Mouse (Mus musculus) lung, postnatal 4 days (tissue): ENCODE results near the gene Eid2.
A peak's percentile ranks its signal among the peaks of the same experiment; 100 is the strongest.
"Not testable (repeated sequence)": the region's sequence is repeated elsewhere in the genome, so short reads cannot be mapped to it uniquely, and the experiment has no call there.

Source experiments
- DNase-seq, 2 experiments: peaks; one replicate each; pipeline ENCODE4 v3.0.0; 2021

Gene Eid2

GRCm38 (mm10) chr7:28267129-28268041 lies at the start of gene Eid2:
Gene Eid2 (plus strand): TSS chr7:28267881.
- peak; percentile 84 to 89 for DNase-seq

GRCm38 (mm10) chr7:28218951-28219740 lies 48.5 kb upstream of the Eid2 start:
- not testable (repeated sequence) for DNase-seq

GRCm38 (mm10) chr7:28226836-28227235 lies 40.8 kb upstream of the Eid2 start:
- not testable (repeated sequence) for DNase-seq

- DNase-seq = not testable (repeated sequence)
These were observed 40.3 kb upstream of the Eid2 start for GRCm38 (mm10) chr7:28227421-28227820.

- DNase-seq = not testable (repeated sequence)
These were observed 23.7 kb upstream of the Eid2 start for GRCm38 (mm10) chr7:28243943-28244342.

GRCm38 (mm10) chr7:28248957-28249356 lies 18.7 kb upstream of the Eid2 start:
- DNase-seq = no peak

- no peak for DNase-seq
These were observed 15.7 kb upstream of the Eid2 start for GRCm38 (mm10) chr7:28251976-28252375.

GRCm38 (mm10) chr7:28254591-28254990 lies 13.1 kb upstream of the Eid2 start:
- DNase-seq = no peak

- no peak for DNase-seq
These were observed 12.2 kb upstream of the Eid2 start for GRCm38 (mm10) chr7:28255476-28255875.

- no peak for DNase-seq
These were observed 4.8 kb upstream of the Eid2 start for GRCm38 (mm10) chr7:28262861-28263260.

GRCm38 (mm10) chr7:28263786-28264185 lies 3.9 kb upstream of the Eid2 start:
- peak; percentile 68 to 80 for DNase-seq

GRCm38 (mm10) chr7:28265391-28265790 lies 2.3 kb upstream of the Eid2 start:
- no peak for DNase-seq

- DNase-seq = peak; percentile 64 to 74
These were observed 406 bp downstream of the Eid2 start for GRCm38 (mm10) chr7:28268042-28268531.

- no peak for DNase-seq
These were observed 895 bp downstream of the Eid2 start for GRCm38 (mm10) chr7:28268576-28268975.

GRCm38 (mm10) chr7:28269355-28269754 lies 1.7 kb downstream of the Eid2 start:
- DNase-seq = no peak

GRCm38 (mm10) chr7:28271761-28272160 lies 4.1 kb downstream of the Eid2 start:
- no peak for DNase-seq

- DNase-seq = no peak
These were observed 9.5 kb downstream of the Eid2 start for GRCm38 (mm10) chr7:28277237-28277614.

- DNase-seq = peak; percentile 95 to 97
These were observed 10.1 kb downstream of the Eid2 start, which contains the start of gene Eid2b for GRCm38 (mm10) chr7:28277615-28278278. Gene Eid2b (plus strand): TSS chr7:28277739.

- no peak for DNase-seq
These were observed 10.6 kb downstream of the Eid2 start for GRCm38 (mm10) chr7:28278279-28278652.

- no peak for DNase-seq
These were observed 12.9 kb downstream of the Eid2 start for GRCm38 (mm10) chr7:28280630-28281029.

GRCm38 (mm10) chr7:28290165-28290564 lies 22.5 kb downstream of the Eid2 start:
- peak in 1 of 2 experiments; percentile 43 for DNase-seq

- DNase-seq = peak; percentile 17 to 40
These were observed 23.2 kb downstream of the Eid2 start, which contains the start of gene Selenov for GRCm38 (mm10) chr7:28290638-28291590. Gene Selenov (minus strand): TSS chr7:28291186.
